In genomic region chr19:35549381-35549780, GRCm38 (mm10) we compare ENCODE assay signal across 21 mouse cellular contexts.
"Had no signal": no experiment of that assay in that cellular context is flagged by ENCODE, and none has a peak within 500 bp of the region (broad histone marks: within the 10 kb centered on the region; RNA-seq: fewer than 3 reads in every experiment).

No protein-coding gene starts in this region.

- DNase-seq: cerebellum, adult 8-10 months; cerebellum, adult 9-10 months; cerebellum, adult 9-11 months; cerebellum, postnatal 10 days; cerebellum, postnatal 14 days; cerebellum, postnatal 25 days; cerebellum, postnatal 36 days; embryo, embryonic 11 days; forebrain, postnatal 0 days; gastrocnemius, adult 2 months; gastrocnemius, postnatal 10 days; gastrocnemius, postnatal 14 days; gastrocnemius, postnatal 25 days; gastrocnemius, postnatal 36 days; heart, adult 11 months; heart, adult 18-20 months; heart, adult 2 months had no signal

- ATAC-seq: forebrain, embryonic 13.5 days; forebrain, embryonic 14.5 days; forebrain, embryonic 15.5 days; forebrain, embryonic 16.5 days; forebrain, postnatal 0 days had no signal
